Mouse (Mus musculus) kidney, adult 2 months (tissue): ENCODE data around the gene Scaper.

Experiments
- CTCF ChIP-seq: fragments of 200-500 bp; conservative IDR thresholded peaks from 2 replicates; pipeline ENCODE4 v1.5.1; 2011; ENCODE audit warnings: low read depth, mild to moderate bottlenecking, control low read depth, low read length, moderate library complexity, mixed read lengths; ENCODE audit not compliant: insufficient read depth, insufficient read length
- POLR2A ChIP-seq: fragments of 200-500 bp; IDR thresholded peaks from one replicate; pipeline ENCODE4 v1.6.1; 2011; ENCODE audit warnings: low read depth, low read length, control low read depth

DNA sequence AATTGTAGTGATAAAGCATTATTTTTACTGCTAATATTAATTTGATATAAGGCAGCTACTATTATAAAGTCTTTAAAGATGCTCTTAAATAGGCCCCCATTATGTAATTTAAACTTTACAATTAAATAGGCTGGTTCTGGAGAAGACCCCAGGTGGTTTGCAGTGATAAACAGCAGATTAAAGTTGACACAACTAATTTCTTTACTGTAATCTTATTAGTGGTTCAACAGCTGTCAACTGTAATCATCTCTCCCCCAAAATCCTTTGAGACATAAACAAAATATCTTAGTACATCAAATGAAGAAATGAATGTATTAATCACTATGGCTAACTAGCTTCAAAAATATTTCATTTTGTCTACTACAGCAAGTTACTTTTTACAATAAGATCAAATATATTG is 260.8 kb downstream of the Scaper start:
- TF ChIP-seq POLR2A (no peak), CTCF (no peak)
